Mouse (Mus musculus): Measurements from ENCODE around the gene Zfp691. TPM values are rescaled to one million over a fixed set of nuclear protein-coding genes. Genes with fewer than 3 reads are reported as not detected.

Zfp691 gene
- polyA plus RNA-seq, 1 experiment from 2014 or later, result 8.5 TPM

DNA sequence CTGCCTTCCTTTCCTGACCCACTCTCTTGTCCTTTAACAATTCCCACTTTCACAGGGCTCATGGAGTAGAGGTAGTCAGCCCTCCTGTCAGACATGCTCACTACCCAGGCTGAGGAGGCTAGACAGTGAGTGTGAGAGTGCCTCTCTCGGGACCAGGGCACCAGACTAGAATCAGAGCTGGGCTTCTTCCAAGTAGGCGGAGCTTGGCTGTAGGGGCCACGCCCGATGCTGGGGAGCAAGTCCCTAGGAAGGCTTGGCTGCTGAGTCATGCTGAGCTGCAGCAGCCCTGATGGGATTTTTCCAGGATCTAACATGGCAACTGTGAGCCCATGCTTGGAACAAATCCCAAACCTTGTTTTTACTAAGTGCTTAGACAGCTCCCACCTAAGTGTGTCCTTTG, 52.7 kb downstream of the Zfp691 start:
- Histone ChIP-seq H3K4me2 (no peak overlapping the region), H3K9me3 (no peaks in the 10 kb centered on the region), H3K4me3 (no peak overlapping the region), H3K27me3 (replicated peaks) (no peaks in the 10 kb centered on the region), H3K27ac (replicated peaks) (peak overlapping the region; percentile 87), H3K4me1 (peaks cover 100% of the 10 kb centered on the region), H3K9ac (0 out of 2 replicates have a peak overlapping the region, but pooled peaks have one; percentile 21), H3K36me3 (peaks cover 79% of the 10 kb centered on the region)
- ATAC-seq (ENCODE audit: extremely low read depth, insufficient number of reproducible peaks, low FRiP score, low TSS enrichment), result peak; percentile 52
- 14% methylated on average over 4 of the region's 4 CpGs for WGBS

DNA sequence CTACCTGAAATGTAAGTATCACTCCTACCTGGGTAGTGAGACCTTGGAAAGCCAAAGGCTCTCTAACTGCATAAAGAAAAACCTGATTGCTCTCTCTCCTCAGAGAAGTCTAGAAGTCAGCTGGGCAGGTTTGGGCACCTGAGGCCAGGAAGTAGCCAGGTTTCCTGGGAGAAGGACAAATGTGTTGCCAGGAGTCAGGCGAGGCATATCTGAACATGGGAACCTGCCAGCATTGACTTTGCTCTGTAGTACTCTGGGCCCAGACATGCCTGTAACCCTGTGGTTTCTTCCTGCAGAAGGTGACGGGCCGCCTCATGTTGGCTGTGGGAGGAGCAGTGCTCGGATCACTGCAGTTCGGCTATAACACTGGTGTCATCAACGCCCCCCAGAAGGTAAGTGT, 53.9 kb downstream of the Zfp691 start:
- Histone ChIP-seq H3K9ac (peak overlapping the region; percentile 62; the same call in 1 of the 2 replicates), H3K36me3 (peaks cover 67% of the 10 kb centered on the region), H3K4me1 (peaks cover 100% of the 10 kb centered on the region), H3K4me3 (no peak overlapping the region), H3K27ac (replicated peaks) (peak overlapping the region; percentile 87), H3K9me3 (no peaks in the 10 kb centered on the region), H3K27me3 (replicated peaks) (no peaks in the 10 kb centered on the region), H3K4me2 (no peak overlapping the region)
- 73% methylated on average over 6 of the region's 6 CpGs for WGBS
- no peak for ATAC-seq (ENCODE audit: extremely low read depth, insufficient number of reproducible peaks, low FRiP score, low TSS enrichment)

MicroRNAs within 50 kb of the gene (microRNA counts, 519-probe panel; counts per million panel counts)
- microRNA mmu-miR-1957, result 209 counts per million, percentile 61 among the panel's probes with 10 or more counts

Small RNA genes within 50 kb of the gene (microRNA-seq; reads per million reads assigned to microRNA genes)
- not detected for gene Mir1957a

Other genes with a start within 250 kb of the Zfp691 start
- not detected in 2 replicates for gene Olfr1328, start 235.6 kb downstream of the Zfp691 start, polyA plus RNA-seq (2015; fragmentation: Nextera tagmentation; extraction: Ambion mirVana)
- not detected in 2 replicates for gene Lao1, start 212.6 kb downstream of the Zfp691 start, polyA plus RNA-seq (2015; fragmentation: Nextera tagmentation; extraction: Ambion mirVana)
- 180 and 217 TPM in 2 replicates for gene Slc2a1, start 65.5 kb downstream of the Zfp691 start, polyA plus RNA-seq (2015; fragmentation: Nextera tagmentation; extraction: Ambion mirVana)
- 11.5 and 16.0 TPM in 2 replicates for gene Ermap, start 15.8 kb upstream of the Zfp691 start, polyA plus RNA-seq (2015; fragmentation: Nextera tagmentation; extraction: Ambion mirVana)
- gene Svbp, start 21.1 kb upstream of the Zfp691 start, polyA plus RNA-seq (2015; fragmentation: Nextera tagmentation; extraction: Ambion mirVana), result 124 and 135 TPM in 2 replicates
- gene Tmem269, start 44.0 kb upstream of the Zfp691 start, polyA plus RNA-seq (2015; fragmentation: Nextera tagmentation; extraction: Ambion mirVana), result not detected in 2 replicates
- 26.4 and 27.3 TPM in 2 replicates for gene AU022252, start 58.5 kb upstream of the Zfp691 start, polyA plus RNA-seq (2015; fragmentation: Nextera tagmentation; extraction: Ambion mirVana)
- gene P3h1, start 58.7 kb upstream of the Zfp691 start, polyA plus RNA-seq (2015; fragmentation: Nextera tagmentation; extraction: Ambion mirVana), result 32.7 and 35.5 TPM in 2 replicates
- not detected in 2 replicates for gene Cldn19, start 81.2 kb upstream of the Zfp691 start, polyA plus RNA-seq (2015; fragmentation: Nextera tagmentation; extraction: Ambion mirVana)
- 536 TPM in 2 replicates for gene Ybx1, start 120.4 kb upstream of the Zfp691 start, polyA plus RNA-seq (2015; fragmentation: Nextera tagmentation; extraction: Ambion mirVana)
- 50.7 and 60.6 TPM in 2 replicates for gene Ppih, start 146.4 kb upstream of the Zfp691 start, polyA plus RNA-seq (2015; fragmentation: Nextera tagmentation; extraction: Ambion mirVana)
- gene Ccdc30, start 241.3 kb upstream of the Zfp691 start, polyA plus RNA-seq (2015; fragmentation: Nextera tagmentation; extraction: Ambion mirVana), result 1.9 and 2.9 TPM in 2 replicates
- gene Ppcs, start 248.2 kb upstream of the Zfp691 start, polyA plus RNA-seq (2015; fragmentation: Nextera tagmentation; extraction: Ambion mirVana), result 28.0 and 28.9 TPM in 2 replicates
- 0.13 and 0.29 TPM in 2 replicates for gene Zmynd12, start 248.6 kb upstream of the Zfp691 start, polyA plus RNA-seq (2015; fragmentation: Nextera tagmentation; extraction: Ambion mirVana)

All from heart, embryonic 13.5 days (tissue).